Mouse (Mus musculus): Measurements from ENCODE around the gene Acot3.

The Acot3 gene

DNA sequence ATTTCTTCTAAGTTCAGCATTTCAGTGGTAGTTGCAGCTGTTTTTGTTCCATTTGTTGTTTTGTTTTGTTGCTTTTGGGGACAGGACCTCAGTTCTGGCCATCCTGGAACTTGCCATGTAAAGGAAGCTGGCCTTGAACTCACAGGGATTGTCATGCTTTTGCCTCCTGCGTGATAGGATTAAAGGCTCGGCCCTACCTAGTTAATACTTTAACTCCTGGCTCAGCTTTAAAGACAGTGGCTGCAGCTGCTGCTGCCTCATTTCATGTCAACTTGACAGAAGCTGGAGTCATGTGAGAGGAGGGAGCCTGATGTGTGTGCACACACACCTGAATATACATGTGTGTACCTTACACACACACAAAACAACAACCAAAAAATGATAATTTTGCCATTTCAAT lies 7.9 kb upstream of the Acot3 start:
- DNase-seq = peak; percentile 47 to 60

DNA sequence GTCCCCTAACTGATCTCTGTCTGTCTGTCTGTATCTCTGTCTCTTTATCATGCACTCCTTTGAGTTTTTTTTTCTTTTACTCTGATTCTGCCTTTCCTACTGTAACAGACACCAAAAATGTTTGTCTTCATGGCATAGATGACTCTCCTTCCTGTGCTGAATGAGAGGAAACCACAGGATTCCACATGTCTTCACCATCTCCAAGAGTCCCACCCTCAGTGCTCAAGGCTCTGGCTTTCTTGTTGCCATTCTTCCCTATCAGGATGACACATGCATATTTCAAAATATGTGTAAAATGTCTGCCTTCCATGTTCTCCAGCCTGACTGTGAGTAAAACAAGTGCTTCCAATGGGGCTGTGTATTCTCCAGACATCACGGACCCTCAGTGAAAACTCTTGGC lies 5.0 kb upstream of the Acot3 start:
- no peak for DNase-seq

DNA sequence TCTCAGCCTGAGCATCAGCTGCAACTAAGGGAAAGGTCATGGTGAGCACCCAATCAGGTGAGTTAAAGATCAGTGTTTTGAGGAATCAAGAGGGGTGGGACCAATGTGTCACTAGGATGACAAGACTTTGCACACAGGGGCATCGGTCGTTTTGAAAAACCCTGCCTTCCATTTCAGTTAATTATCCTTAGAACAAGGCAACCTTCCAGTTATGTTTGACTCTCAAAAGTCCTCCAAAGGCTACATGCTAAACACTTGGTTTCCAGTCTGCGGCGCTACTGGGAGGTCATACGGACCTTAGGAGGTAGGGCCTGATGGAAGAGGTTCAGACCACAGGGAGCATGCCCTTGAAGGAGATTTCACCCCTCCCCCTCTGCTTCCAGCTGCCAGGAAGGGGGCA lies 1.2 kb upstream of the Acot3 start:
- DNase-seq = peak; percentile 65 to 80

DNA sequence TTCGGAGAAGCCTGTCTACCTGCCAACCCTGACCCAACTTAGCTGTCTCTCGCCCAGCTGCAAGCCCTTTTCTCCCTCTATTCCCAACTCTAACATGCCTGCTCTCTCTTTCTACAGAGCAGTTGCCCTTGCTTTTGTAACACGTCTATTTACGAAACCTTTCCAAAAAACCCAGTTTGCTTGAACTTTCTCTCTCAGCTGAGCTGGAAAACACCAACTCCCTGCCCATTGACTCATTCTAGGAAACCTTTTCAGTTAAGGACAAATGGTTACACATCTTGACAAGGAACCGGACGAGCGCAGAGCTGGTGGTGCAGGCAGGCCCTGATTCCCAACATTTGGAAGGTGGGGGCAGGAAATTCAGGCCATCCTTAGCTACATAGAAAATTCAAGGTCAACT lies 665 bp downstream of the Acot3 start:
- DNase-seq = no peak

DNA sequence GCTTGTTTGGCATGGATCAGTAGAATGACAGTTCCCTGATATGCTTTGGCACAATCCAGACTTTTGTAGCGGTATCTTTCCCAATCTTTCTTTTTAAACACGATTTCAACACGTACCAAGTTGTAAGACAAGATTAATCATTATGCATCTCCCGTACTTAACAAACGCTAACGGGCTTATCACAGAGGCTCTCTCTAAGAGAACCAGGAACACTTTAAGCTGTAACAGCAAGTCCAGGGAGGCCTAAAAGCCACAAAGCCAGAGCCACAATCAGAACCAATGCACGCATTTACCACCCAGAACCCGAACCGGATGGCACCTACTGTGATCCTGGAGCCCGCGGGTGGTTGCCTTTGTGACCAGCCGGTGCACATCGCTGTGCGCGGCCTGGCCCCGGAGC lies 1.2 kb downstream of the Acot3 start:
- no peak for DNase-seq

DNA sequence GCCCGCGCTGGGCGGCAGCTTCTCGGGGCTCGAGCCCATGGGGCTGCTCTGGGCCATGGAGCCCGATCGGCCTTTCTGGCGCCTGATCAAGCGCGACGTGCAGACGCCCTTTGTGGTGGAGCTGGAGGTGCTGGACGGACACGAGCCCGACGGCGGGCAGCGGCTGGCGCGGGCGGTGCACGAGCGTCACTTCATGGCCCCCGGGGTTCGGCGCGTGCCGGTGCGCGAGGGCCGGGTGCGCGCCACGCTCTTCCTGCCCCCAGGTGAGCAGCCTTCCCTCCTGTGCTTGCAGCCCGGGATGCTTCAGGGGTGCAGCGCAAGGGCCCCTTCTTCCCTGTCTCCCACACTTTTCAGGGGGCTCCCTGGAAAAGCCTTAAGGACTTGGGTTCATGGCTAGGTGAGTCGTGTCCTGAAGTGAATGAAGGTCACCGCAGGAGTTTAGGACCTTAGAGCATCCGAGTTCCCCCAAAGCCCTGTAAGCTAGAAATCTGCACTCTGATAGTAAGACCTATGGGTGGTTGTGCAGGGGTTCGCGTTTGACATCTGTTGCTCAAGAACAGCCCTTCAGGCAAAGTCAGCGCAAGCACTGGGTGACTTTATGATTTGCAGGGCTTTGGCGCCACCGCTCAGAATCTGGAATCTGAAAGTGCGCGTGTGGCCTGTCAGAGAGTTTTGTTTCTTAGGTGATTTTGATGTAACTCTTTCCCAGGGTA lies 1.9 kb downstream of the Acot3 start:
- DNase-seq = peak in 1 of 2 experiments; percentile 60

DNA sequence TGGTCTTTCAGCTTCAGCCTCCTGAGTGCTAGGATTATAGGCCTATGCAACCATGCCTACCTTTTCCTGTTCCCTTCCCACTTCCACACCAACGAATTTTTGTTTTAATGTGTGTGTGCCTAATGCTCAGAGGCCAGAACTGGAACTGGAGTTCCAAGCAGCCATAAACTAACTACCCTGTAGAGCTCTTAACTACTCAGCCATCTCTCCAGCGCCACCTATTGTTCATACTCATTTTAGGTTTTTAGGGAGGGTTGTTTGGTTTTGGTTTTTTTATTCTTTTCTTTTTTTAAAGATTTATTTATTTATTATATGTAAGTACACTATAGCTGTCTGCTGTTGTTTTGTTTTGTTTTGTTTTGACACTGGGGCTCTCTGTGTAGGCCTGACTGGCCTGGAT lies 9.0 kb downstream of the Acot3 start:
- DNase-seq = peak in 1 of 2 experiments; percentile 40

DNA sequence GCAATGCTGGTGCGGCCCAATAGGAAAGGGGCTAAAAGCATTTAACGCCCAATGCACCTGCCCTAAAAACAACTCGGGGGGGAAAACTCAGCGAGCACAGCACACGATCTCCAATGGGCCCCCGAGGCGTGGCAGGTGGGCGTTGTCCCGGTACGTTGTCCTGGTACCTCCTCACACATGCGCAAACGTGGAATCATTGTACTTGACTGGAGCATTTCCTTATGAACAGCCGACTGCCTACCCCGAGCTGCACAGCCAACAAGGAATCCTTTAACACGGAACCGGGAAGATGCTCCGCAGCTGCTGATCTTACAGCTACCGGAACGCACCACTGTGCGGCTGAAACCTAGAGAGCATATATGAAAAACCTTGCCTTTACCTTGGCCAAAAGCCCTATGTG lies 10.4 kb downstream of the Acot3 start:
- no peak for DNase-seq

DNA sequence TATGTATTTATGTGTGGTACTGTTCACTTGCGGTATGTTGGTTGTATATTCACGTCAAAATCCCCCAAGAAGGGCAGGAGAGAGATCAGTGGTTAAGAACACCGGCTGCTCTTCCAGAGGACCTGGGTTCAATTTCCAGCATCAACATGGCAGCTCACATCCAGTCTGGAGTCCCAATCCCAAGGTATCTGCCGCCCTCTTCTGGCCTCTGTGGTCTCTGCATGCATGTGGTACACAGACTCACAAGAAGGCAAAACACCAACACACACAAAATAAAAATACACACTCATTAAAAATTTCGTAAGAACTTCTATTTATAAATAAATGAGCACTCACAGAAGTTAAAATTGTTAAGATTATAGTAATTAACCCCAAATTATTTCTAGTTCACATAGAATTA lies 11.3 kb downstream of the Acot3 start:
- no peak for DNase-seq

DNA sequence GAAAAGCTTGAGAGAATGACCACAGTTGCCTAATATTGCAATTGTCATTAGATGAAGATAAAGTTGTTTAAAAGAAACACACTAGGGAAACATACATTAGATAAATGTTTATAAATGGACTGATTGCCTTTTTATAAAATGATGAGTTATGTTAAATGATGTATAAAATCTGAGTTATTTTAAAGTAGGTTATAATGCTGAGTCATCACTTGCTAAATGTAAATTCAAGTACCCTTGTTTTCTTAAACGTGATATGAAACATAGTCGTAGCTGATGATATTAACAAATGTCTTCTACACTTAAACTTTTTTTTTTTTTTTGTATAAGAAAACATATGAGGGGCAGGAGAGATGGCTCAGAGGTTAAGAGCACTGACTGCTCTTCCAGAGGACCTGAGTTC lies 11.9 kb downstream of the Acot3 start:
- no peak for DNase-seq

DNA sequence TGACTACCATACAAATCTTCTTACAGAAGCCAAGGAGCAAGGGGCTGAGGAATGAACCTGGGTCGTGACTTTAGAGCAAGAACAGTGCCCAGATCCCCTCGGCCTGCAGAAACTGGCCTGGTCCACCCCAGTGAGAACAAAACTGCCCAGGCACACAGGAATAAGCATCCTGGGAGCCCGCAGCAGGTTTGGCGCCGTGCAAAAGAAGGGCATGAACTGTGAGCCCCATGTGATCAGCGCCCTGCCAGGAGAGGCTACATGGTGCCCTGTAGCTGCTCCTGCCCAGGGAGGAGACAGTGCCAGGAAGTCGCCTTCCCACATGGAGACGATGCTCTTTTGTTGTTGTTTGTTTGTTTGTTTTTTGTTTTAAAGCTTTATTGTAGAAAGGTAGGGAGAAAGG lies 12.7 kb downstream of the Acot3 start:
- DNase-seq = peak in 1 of 2 experiments; percentile 52

DNA sequence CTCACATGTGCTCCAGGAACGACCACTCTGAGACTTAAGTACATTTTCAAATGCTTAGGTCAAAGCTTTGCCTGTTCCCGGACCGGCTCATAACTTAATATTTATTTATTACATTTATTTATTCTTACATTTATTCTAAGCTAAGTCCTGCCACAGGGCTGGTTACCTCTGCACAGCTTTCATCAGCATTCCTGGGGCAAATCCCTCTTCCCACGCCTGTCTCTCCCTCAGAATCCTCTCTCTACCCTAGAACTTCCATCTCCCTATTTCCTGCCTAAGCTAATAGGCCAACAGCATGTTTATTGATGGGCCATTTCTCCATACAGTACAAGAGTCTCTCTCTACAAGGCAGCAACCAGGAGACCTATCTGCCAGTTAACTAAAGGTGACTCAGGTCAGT lies 15.8 kb downstream of the Acot3 start:
- no peak for DNase-seq

DNA sequence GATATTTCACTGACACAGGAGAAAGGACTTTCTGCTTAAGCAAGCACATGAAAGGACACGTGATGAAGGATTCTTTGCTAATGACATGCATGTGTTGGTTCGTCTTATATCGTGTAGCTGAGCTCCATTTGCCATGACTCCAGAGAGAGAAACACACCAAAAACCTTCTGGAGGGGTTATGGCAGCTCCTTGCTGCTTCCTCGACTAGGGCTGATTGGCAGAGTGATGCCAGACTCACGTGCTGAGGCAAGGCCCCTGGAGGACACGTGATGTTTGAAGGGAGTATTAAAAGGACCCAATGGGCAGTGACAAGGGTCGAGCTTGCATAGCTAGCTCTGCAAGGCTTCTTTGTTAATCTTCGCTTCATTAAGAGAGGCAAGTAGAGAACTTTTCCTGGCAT lies 16.4 kb downstream of the Acot3 start:
- DNase-seq = no peak

DNA sequence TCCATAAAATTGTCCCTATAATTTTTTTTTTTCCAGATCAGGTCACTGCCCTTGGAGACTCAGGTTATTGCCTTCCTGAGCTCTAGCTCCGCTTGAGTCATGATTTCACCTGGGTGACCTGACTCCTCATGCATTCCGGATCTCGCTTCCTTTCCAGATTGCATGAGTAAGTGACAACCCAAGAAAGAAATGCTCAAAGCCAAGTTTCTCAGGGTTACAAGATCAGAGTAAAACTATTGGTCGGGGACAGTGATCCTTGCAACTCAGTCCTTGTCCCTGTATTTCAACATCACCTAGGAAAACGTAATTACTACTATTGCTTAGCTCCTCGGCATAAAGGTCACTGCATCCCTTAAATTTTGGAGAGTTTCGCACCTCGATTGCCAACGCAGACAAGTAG lies 17.0 kb downstream of the Acot3 start, which contains the start of gene Acot5:
Gene Acot5, plus strand, starts transcription at position 340 of the 400 bp plus-strand sequence.
- no peak for DNase-seq

DNA sequence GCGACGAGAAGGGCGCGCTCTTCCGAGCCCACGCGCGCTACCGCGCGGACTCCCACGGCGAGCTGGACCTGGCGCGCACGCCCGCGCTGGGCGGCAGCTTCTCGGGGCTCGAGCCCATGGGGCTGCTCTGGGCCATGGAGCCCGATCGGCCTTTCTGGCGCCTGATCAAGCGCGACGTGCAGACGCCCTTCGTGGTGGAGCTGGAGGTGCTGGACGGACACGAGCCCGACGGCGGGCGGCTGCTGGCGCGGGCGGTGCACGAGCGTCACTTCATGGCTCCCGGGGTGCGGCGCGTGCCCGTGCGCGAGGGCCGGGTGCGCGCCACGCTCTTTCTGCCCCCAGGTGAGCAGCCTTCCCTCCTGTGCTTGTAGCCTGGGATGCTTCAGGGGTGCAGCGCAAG lies 17.6 kb downstream of the Acot3 start:
- peak; percentile 30 to 39 for DNase-seq

DNA sequence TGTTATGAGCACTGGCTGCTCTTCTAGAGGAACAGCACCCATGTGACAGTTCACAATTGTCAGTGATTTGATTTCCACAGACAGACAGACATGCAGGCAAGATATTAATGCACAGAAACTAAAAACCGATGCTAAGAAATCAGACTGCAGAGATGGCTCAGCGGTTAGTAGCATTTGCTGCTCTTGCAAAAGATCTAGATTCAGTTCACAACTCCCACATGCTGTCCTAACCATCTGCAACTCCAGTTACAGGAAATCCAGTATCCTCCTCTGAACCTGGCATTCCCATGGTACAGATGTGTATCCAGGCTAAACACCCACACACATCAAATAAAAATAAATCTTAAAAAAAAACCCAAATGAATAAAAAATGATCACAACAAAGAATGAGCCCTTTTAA lies 19.8 kb downstream of the Acot3 start:
- no peak for DNase-seq

DNA sequence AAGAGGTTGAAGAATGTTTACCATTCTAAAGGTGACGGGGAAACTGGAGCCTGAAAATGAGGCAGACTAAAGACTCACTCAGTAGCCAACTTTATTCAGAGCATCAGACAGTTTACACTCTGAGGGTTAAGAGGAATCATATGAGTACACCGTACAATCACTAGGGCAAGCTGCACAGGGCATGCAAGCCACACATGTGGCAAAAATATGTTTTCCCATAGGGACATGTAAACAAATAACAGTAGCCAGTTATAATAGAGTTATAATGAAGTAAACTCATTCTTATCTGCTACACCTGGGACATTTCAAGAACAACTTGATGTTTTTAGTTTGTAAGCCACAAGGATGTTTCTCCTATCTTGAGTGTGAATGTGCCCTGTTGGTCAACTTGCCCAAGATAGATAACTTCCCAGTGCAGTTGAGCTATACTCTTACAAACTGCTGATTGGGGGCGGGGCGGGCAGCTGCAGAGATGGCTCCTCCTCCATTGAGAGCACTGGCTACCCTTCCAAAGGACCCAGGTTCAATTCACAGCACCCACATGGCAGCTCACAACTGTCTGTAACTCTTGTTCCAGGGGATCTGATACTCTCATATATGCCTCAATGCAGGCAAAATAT lies 25.5 kb downstream of the Acot3 start:
- no peak for DNase-seq

DNA sequence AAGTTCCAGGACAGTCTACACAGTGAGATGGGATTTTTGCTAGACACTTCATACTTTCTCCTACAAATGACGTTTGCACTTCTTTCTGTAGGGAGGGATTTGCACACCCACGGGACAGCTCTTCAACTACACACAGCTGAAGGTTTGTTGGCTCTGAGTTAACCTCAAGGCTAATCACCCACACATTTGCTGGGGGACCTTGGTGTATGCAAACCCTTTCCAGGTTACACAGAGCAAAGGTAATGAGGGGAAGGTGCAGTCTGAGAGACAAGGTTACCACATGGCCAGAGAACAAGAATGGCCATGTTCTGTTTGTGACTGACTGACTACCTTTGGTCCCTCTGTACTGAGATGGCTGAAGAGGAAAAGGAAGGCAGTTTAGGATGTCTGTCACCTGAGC lies 31.9 kb downstream of the Acot3 start:
- no peak for DNase-seq

DNA sequence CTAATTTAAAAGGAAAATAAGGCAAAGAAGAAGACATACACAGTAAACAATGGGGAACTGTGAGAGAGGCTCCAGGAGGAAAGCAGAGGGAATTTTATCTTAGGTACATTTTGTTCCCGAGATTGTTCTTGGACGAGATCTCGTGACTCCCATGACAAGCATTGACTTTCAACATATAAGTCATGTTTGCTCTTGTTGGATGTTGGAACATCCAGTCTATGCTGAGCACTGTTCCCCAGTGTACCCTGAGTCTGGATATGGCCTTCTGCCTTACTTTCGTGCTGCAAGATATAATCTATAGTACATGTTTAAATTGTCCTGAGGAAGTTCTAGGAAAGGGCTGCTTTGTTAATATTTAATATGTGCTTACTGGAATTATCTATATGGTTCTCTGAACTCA lies 32.6 kb downstream of the Acot3 start:
- DNase-seq = no peak

DNA sequence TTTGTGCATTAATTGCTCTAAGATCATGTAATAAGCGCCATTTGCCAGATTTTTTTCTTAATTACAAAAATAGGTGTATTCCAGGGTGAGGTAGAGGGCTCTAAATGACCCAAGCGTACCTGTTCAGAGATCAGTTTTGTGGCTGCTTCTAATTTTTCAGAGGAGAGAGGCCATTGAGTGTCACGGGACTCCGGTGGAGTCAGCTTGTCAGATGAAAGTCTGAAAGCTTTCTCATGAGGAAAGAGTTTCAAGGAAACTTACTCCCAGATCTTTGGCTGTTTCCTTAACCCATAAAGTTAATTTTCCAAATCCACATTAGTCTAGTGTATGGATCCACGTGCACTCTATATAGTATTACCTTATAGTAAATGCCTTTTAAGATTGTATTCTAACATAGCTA lies 42.7 kb downstream of the Acot3 start:
- DNase-seq = peak in 1 of 2 experiments; percentile 21

DNA sequence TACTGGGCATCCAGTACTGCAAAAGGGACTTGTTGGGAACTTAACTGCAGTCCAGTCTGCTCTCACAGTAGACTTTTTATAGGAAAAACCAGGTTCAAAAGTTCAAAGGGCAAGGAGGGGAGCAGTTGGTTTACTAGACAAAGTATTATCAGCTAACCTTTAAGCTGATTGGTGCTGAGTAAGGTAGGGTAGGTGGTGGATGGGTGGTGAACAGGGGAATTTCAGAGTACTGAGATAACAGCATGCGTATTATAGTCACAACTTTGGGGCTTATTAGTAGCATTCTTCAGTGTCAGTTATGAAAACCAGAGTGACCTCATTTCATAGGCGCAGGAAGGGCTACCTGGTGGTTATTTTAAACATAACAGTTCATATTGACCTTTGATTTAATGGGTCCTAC lies 47.7 kb downstream of the Acot3 start:
- DNase-seq = no peak

DNA sequence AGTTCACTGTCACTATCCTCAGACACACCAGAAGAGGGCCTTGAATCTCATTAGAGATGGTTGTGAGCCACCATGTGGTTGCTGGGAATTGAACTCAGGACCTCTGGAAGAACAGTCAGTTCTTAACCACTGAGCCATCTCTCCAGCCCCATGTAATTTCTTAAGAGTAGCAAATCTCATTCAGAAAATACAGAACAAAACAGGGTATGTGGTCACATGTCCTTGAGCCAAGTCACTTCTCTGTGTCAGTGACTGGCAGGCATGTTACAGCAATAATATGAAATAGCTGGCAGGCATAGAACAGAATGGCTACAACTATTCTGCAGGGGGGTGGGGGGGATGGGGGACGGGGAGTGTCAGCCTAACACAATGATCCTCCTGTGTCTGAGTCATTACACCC lies 48.1 kb downstream of the Acot3 start:
- no peak for DNase-seq

DNA sequence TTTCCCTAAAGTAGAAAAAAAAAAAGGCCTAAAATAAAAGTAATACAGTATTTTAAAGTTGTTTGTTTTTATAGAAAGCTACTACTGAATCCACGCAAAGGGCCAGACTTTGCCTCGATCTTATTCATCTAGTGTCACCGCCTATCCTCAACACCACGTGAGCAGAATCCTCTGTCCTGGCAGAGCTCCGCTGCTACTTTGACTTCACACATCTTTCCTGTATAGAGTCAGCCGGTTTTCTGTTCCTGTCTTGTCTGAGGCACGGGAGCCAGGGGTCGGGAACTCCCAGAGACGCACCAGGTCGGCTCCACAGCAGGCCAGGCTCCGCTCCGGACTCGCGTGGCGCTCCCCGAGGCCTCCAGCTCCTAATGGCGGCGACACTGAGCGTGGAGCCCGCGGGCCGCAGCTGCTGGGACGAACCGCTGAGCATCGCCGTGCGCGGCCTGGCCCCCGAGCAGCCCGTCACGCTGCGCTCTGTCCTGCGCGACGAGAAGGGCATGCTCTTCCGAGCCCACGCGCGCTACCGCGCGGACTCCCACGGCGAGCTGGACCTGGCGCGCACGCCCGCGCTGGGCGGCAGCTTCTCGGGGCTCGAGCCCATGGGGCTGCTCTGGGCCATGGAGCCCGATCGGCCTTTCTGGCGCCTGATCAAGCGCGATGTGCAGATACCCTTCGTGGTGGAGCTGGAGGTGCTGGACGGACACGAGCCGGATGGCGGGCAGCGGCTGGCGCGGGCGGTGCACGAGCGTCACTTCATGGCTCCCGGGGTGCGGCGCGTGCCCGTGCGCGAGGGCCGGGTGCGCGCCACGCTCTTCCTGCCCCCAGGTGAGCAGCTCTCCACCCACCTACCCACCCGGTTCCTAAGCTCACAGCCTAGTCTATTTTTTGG lies 48.9 kb downstream of the Acot3 start, which contains the start of gene Acot6:
Gene Acot6, plus strand, starts transcription at position 51 of the 889 bp plus-strand sequence.
- DNase-seq = peak; percentile 44 to 51

DNA sequence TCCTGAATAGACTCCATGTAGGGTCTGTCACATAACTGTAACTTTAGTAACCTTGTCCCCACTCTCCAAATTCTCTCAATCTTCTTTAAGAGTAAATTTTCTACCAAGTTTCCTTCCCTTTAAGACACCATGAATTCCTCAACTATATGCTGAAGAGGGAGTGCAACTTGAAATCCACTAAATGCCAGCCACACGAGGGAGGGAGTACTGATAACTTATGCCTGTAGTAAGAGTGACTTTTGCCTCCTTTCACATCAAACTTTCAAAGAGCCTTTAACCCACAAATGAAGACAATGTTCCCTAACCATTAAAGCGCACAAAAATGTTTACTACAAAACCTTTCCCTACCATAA lies 49.5 kb downstream of the Acot3 start:
- DNase-seq = no peak
